Mouse (Mus musculus): Measurements from ENCODE around the gene Hes1. TPM values are rescaled to one million over a fixed set of nuclear protein-coding genes. Genes with fewer than 3 reads are reported as not detected.
A peak's percentile ranks its signal among the peaks of the same experiment; 100 is the strongest.

Gene Hes1
- total and polyA plus RNA-seq, 2 experiments = 2.8 to 28.5 TPM

- H3K36me3 ChIP-seq (ENCODE audit: control insufficient read depth, insufficient read depth, low read length) = no peaks in the 10 kb centered on the region
- H3K4me1 ChIP-seq (ENCODE audit: control insufficient read depth, insufficient read depth, low read length) = peaks cover 21% of the 10 kb centered on the region
- no peaks in the 10 kb centered on the region for H3K79me2 ChIP-seq (ENCODE audit: control insufficient read depth, insufficient read depth, low read length)
- TF ChIP-seq CTCF (IDR thresholded peaks at IDR 0.05; ENCODE audit: low read depth, low read length) (no peak), POLR2A (IDR thresholded peaks at IDR 0.05; ENCODE audit: extremely low read depth, insufficient read depth, low read length) (no peak)
- no peaks in the 10 kb centered on the region for H3K27me3 ChIP-seq (ENCODE audit: control insufficient read depth, insufficient read depth, low read length)
- no peak for DNase-seq (ENCODE audit: extremely low read depth, low read depth, low spot score)
- WGBS = 1% methylated on average over 38 of the region's 38 CpGs
- peak overlapping the region; percentile 84 for H3K4me3 ChIP-seq (ENCODE audit: insufficient read depth, low read depth, low read length)
- peak overlapping the region; percentile 79 for H3K9ac ChIP-seq (ENCODE audit: low read depth, low read length)
- H3K27ac ChIP-seq (replicated peaks; ENCODE audit: insufficient read depth, low read depth, low read length) = peak overlapping the region; percentile 81
These were observed 2.1 kb downstream of the Hes1 start for GRCm38 (mm10) chr16:30066184-30066851.

GRCm38 (mm10) chr16:30066852-30067301 lies 2.7 kb downstream of the Hes1 start:
- Histone ChIP-seq H3K4me1 (ENCODE audit: control insufficient read depth, insufficient read depth, low read length) (peaks cover 21% of the 10 kb centered on the region), H3K27ac (replicated peaks; ENCODE audit: insufficient read depth, low read depth, low read length) (peak overlapping the region; percentile 81), H3K9ac (ENCODE audit: low read depth, low read length) (peak overlapping the region; percentile 79), H3K27me3 (ENCODE audit: control insufficient read depth, insufficient read depth, low read length) (no peaks in the 10 kb centered on the region), H3K36me3 (ENCODE audit: control insufficient read depth, insufficient read depth, low read length) (no peaks in the 10 kb centered on the region), H3K4me3 (ENCODE audit: insufficient read depth, low read depth, low read length) (peak overlapping the region; percentile 84), H3K79me2 (ENCODE audit: control insufficient read depth, insufficient read depth, low read length) (no peaks in the 10 kb centered on the region)
- DNase-seq (ENCODE audit: extremely low read depth, low read depth, low spot score) = peak; percentile 89
- TF ChIP-seq POLR2A (IDR thresholded peaks at IDR 0.05; ENCODE audit: extremely low read depth, insufficient read depth, low read length) (no peak), CTCF (IDR thresholded peaks at IDR 0.05; ENCODE audit: low read depth, low read length) (peak; percentile 67)
- WGBS = under 1% methylated on average over 46 of the region's 46 CpGs

- WGBS = 17% methylated on average over 36 of the region's 36 CpGs
These were observed 4.1 kb downstream of the Hes1 start for GRCm38 (mm10) chr16:30068041-30069020.

GRCm38 (mm10) chr16:30069580-30069949 lies 5.4 kb downstream of the Hes1 start:
- H3K9ac ChIP-seq (ENCODE audit: low read depth, low read length) = peak overlapping the region; percentile 83
- peak overlapping the region; percentile 60 for H3K4me3 ChIP-seq (ENCODE audit: insufficient read depth, low read depth, low read length)
- H3K36me3 ChIP-seq (ENCODE audit: control insufficient read depth, insufficient read depth, low read length) = no peaks in the 10 kb centered on the region
- no peaks in the 10 kb centered on the region for H3K27me3 ChIP-seq (ENCODE audit: control insufficient read depth, insufficient read depth, low read length)
- peak overlapping the region; percentile 59 for H3K27ac ChIP-seq (replicated peaks; ENCODE audit: insufficient read depth, low read depth, low read length)
- no peak for DNase-seq (ENCODE audit: extremely low read depth, low read depth, low spot score)
- peaks cover 21% of the 10 kb centered on the region for H3K4me1 ChIP-seq (ENCODE audit: control insufficient read depth, insufficient read depth, low read length)
- 4% methylated on average over 4 of the region's 4 CpGs for whole genome bisulfite sequencing
- TF ChIP-seq CTCF (IDR thresholded peaks at IDR 0.05; ENCODE audit: low read depth, low read length) = no peak
- TF ChIP-seq POLR2A (IDR thresholded peaks at IDR 0.05; ENCODE audit: extremely low read depth, insufficient read depth, low read length) = no peak
- no peaks in the 10 kb centered on the region for H3K79me2 ChIP-seq (ENCODE audit: control insufficient read depth, insufficient read depth, low read length)

More at GRCm38 (mm10) chr16:30068041-30069020, 4.1 kb downstream of the Hes1 start:
- H3K4me3 ChIP-seq (ENCODE audit: insufficient read depth, low read depth, low read length) = peak overlapping the region; percentile 11; the same call in 1 of the 2 replicates
- peak overlapping the region; percentile 19; the same call in 1 of the 2 replicates for H3K9ac ChIP-seq (ENCODE audit: low read depth, low read length)
- DNase-seq (ENCODE audit: extremely low read depth, low read depth, low spot score) = peak; percentile 49
- no peaks in the 10 kb centered on the region for H3K36me3 ChIP-seq (ENCODE audit: control insufficient read depth, insufficient read depth, low read length)
- no peaks in the 10 kb centered on the region for H3K79me2 ChIP-seq (ENCODE audit: control insufficient read depth, insufficient read depth, low read length)
- TF ChIP-seq CTCF (IDR thresholded peaks at IDR 0.05; ENCODE audit: low read depth, low read length) = no peak
- no peak for TF ChIP-seq POLR2A (IDR thresholded peaks at IDR 0.05; ENCODE audit: extremely low read depth, insufficient read depth, low read length)
- H3K4me1 ChIP-seq (ENCODE audit: control insufficient read depth, insufficient read depth, low read length) = peaks cover 21% of the 10 kb centered on the region
- no peak overlapping the region for H3K27ac ChIP-seq (replicated peaks; ENCODE audit: insufficient read depth, low read depth, low read length)
- H3K27me3 ChIP-seq (ENCODE audit: control insufficient read depth, insufficient read depth, low read length) = no peaks in the 10 kb centered on the region

- Histone ChIP-seq H3K79me2 (ENCODE audit: control insufficient read depth, insufficient read depth, low read length) (no peaks in the 10 kb centered on the region), H3K4me3 (ENCODE audit: insufficient read depth, low read depth, low read length) (peak overlapping the region; percentile 61), H3K9ac (ENCODE audit: low read depth, low read length) (peak overlapping the region; percentile 83), H3K27me3 (ENCODE audit: control insufficient read depth, insufficient read depth, low read length) (no peaks in the 10 kb centered on the region), H3K27ac (replicated peaks; ENCODE audit: insufficient read depth, low read depth, low read length) (peak overlapping the region; percentile 77), H3K4me1 (ENCODE audit: control insufficient read depth, insufficient read depth, low read length) (peaks cover 21% of the 10 kb centered on the region), H3K36me3 (ENCODE audit: control insufficient read depth, insufficient read depth, low read length) (no peaks in the 10 kb centered on the region)
- under 1% methylated on average over 57 of the region's 82 CpGs for WGBS
- no peak for TF ChIP-seq CTCF (IDR thresholded peaks at IDR 0.05; ENCODE audit: low read depth, low read length)
- TF ChIP-seq POLR2A (IDR thresholded peaks at IDR 0.05; ENCODE audit: extremely low read depth, insufficient read depth, low read length) = no peak
- peak; percentile 51 for DNase-seq (ENCODE audit: extremely low read depth, low read depth, low spot score)
These were observed 6.0 kb downstream of the Hes1 start for GRCm38 (mm10) chr16:30069950-30070770.

Data from liver, adult 2 months (tissue).